Mouse (Mus musculus): Measurements from ENCODE around the gene Egln2.

DNA sequence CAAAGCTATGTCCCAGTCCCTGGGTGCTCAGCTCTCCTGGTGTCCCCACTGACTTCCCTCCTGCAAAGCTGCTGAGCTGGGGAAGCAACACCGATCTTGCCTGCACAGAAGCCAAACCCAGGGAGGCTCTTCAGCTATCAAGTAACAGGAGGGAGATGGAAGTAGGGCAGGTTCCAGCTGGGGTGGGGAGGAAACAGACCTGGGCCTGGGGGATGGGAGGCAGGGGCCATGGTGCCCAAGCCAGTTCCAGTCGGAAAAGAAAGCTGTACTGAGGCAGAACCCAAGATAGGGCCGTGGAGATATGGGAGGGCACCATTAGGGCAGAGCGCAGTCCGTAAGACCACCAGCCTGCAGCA, 3.2 kb downstream of the Egln2 start:
- TF ChIP-seq CTCF (IDR thresholded peaks at IDR 0.05; ENCODE audit: insufficient read depth, low read length) (no peak), POLR2A (IDR thresholded peaks at IDR 0.05; ENCODE audit: borderline replicate concordance, extremely low read depth, low read depth, low read length) (no peak)
